Comparison of ENCODE assay signal across 8 mouse cellular contexts in the genomic region with DNA sequence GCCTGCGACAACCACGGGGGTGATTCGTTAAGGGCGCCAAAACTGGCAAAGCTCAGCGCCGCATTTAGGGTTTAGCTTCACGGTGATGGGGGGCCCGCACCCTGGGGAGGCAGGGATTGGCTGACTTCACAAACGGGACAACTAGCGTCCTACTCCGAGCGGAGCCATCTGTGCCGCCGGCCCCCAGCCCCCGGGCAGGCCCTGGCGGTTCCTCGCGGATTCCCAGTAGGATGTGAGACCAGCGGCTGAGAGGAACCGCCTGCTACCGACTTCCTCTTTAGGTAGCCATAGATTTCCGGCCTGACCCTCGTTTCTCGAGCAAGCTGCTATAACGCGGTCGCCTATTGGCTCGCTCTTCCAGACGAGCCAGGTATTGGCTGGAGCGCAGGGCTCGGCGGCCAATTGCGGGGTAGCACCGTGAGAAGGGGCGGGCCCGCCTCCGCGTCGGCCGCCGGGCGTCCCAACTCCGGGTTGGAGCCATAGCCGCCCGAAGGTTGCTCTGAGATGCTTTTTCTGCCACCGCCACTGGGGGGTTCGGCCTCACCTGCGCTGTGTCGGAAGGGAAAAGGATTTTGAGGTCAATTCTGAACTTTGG. TPM values are rescaled to one million over a fixed set of nuclear protein-coding genes. Genes with fewer than 3 reads are reported as not detected.
DNase-seq lines count a peak whose midpoint lies in the region; ATAC-seq and TF ChIP-seq lines count a peak whose summit lies in the region.

Gene Gsto2, plus strand, starts transcription at position 182 of the 595 bp plus-strand sequence.

- H3K4me2 ChIP-seq in heart, embryonic 11.5 days, result peak within 1 kb of the TSS; percentile 79
- H3K4me2 ChIP-seq in kidney, embryonic 16.5 days (replicated peaks; ENCODE audit: low read depth, low read length), result peak within 1 kb of the TSS; percentile 89
- H3K4me2 ChIP-seq in myocyte (ENCODE audit: low read depth), result peak within 1 kb of the TSS; percentile 92

- peak within 1 kb of the TSS; percentile 83 for H3K4me3 ChIP-seq in erythroblast, embryonic 14.5 days (replicated peaks)
- H3K4me3 ChIP-seq in heart, embryonic 11.5 days (ENCODE audit: low read depth, low read length), result peak within 1 kb of the TSS; percentile 71
- H3K4me3 ChIP-seq in kidney, embryonic 16.5 days (ENCODE audit: low read length), result peak within 1 kb of the TSS; percentile 84
- peak within 1 kb of the TSS; percentile 70 for H3K4me3 ChIP-seq in liver, adult 2 months (ENCODE audit: insufficient read depth, low read depth, low read length)
- H3K4me3 ChIP-seq in myocyte, result peak within 1 kb of the TSS; percentile 28

- H3K36me3 ChIP-seq in erythroblast, embryonic 14.5 days (ENCODE audit: control insufficient read depth), result peaks cover 2% of the 10 kb centered on the region; the same call in 1 of the 2 replicates
- no peaks in the 10 kb centered on the region for H3K36me3 ChIP-seq in heart, embryonic 11.5 days (ENCODE audit: control insufficient read depth, insufficient read depth, low read length)
- peaks cover 8% of the 10 kb centered on the region; the same call in 1 of the 2 replicates for H3K36me3 ChIP-seq in kidney, embryonic 16.5 days (ENCODE audit: insufficient read depth, low read length)
- peaks cover 17% of the 10 kb centered on the region; the same call in 1 of the 2 replicates for H3K36me3 ChIP-seq in liver, adult 2 months (ENCODE audit: control insufficient read depth, insufficient read depth, low read length)
- peaks cover 18% of the 10 kb centered on the region for H3K36me3 ChIP-seq in myocyte (ENCODE audit: control insufficient read depth, insufficient read depth)
- no peaks in the 10 kb centered on the region for H3K36me3 ChIP-seq in splenic B cell, adult 2 months (ENCODE audit: control insufficient read depth, insufficient read depth, low read length, poor library complexity, severe bottlenecking)

- H3K9ac ChIP-seq in heart, embryonic 11.5 days (ENCODE audit: low read depth, low read length), result peak within 1 kb of the TSS; percentile 90
- H3K9ac ChIP-seq in kidney, embryonic 16.5 days (replicated peaks; ENCODE audit: low read length), result peak within 1 kb of the TSS; percentile 91
- peak within 1 kb of the TSS; percentile 59 for H3K9ac ChIP-seq in liver, adult 2 months (ENCODE audit: low read depth, low read length)

- H3ac ChIP-seq in myocyte (ENCODE audit: control insufficient read depth, insufficient read length), result no peak within 1 kb of the TSS

- WGBS in heart, embryonic 11.5 days (ENCODE audit: insufficient replicate concordance), result under 1% methylated on average over 49 of the region's 49 CpGs
- WGBS in kidney, embryonic 16.5 days, result under 1% methylated on average over 49 of the region's 49 CpGs
- WGBS in liver, adult 2 months, result under 1% methylated on average over 49 of the region's 49 CpGs

- peaks cover 9% of the 10 kb centered on the region for H3K27me3 ChIP-seq in erythroblast, embryonic 14.5 days (ENCODE audit: control insufficient read depth)
- no peaks in the 10 kb centered on the region for H3K27me3 ChIP-seq in heart, embryonic 11.5 days (ENCODE audit: control insufficient read depth, insufficient read depth, low read length)
- no peaks in the 10 kb centered on the region for H3K27me3 ChIP-seq in kidney, embryonic 16.5 days (ENCODE audit: insufficient read depth, low read length)
- no peaks in the 10 kb centered on the region for H3K27me3 ChIP-seq in liver, adult 2 months (ENCODE audit: control insufficient read depth, insufficient read depth, low read length)
- H3K27me3 ChIP-seq in myocyte (ENCODE audit: control insufficient read depth, insufficient read depth, insufficient read length), result no peaks in the 10 kb centered on the region
- no peaks in the 10 kb centered on the region for H3K27me3 ChIP-seq in splenic B cell, adult 2 months (ENCODE audit: control insufficient read depth, insufficient read depth, low read length, poor library complexity, severe bottlenecking)

- peak; percentile 66 for TF ChIP-seq CTCF in brain, embryonic 14.5 days (IDR thresholded peaks at IDR 0.05; ENCODE audit: borderline replicate concordance, extremely low read depth, insufficient read depth, insufficient read length)
- peak; percentile 65 for TF ChIP-seq CTCF in liver, adult 2 months (IDR thresholded peaks at IDR 0.05; ENCODE audit: low read depth, low read length)

- peak within 1 kb of the TSS; percentile 74; the same call in 1 of the 2 replicates for H3K27ac ChIP-seq in heart, embryonic 11.5 days (ENCODE audit: low read depth, low read length)
- H3K27ac ChIP-seq in kidney, embryonic 16.5 days (ENCODE audit: low read length), result peak within 1 kb of the TSS; percentile 86
- H3K27ac ChIP-seq in liver, adult 2 months (replicated peaks; ENCODE audit: insufficient read depth, low read depth, low read length), result peak within 1 kb of the TSS; percentile 15

- peak; percentile 100 for ATAC-seq in heart, embryonic 11.5 days (replicated peaks; ENCODE audit: insufficient number of reproducible peaks, low FRiP score, low TSS enrichment)
- ATAC-seq in kidney, embryonic 16.5 days (ENCODE audit: low FRiP score, low TSS enrichment), result peak; percentile 100

- H3K4me1 ChIP-seq in erythroblast, embryonic 14.5 days (ENCODE audit: control insufficient read depth), result peaks cover 15% of the 10 kb centered on the region
- no peaks in the 10 kb centered on the region; the same call in 1 of the 2 replicates for H3K4me1 ChIP-seq in heart, embryonic 11.5 days (ENCODE audit: control insufficient read depth, insufficient read depth, low read length)
- 0 out of 2 replicates have a peak, but pooled peaks cover 7% of the 10 kb centered on the region for H3K4me1 ChIP-seq in kidney, embryonic 16.5 days (ENCODE audit: insufficient read depth, low read length)
- no peaks in the 10 kb centered on the region for H3K4me1 ChIP-seq in liver, adult 2 months (ENCODE audit: control insufficient read depth, insufficient read depth, low read length)

- no peaks in the 10 kb centered on the region for H3K9me3 ChIP-seq in erythroblast, embryonic 14.5 days (ENCODE audit: control insufficient read depth, low read length)
- H3K9me3 ChIP-seq in heart, embryonic 11.5 days (replicated peaks; ENCODE audit: control insufficient read depth, low read length), result no peaks in the 10 kb centered on the region
- H3K9me3 ChIP-seq in kidney, embryonic 16.5 days (ENCODE audit: low read length), result no peaks in the 10 kb centered on the region

- no peaks in the 10 kb centered on the region for H3K79me2 ChIP-seq in liver, adult 2 months (ENCODE audit: control insufficient read depth, insufficient read depth, low read length)
- no peaks in the 10 kb centered on the region for H3K79me2 ChIP-seq in myocyte (ENCODE audit: control insufficient read depth, insufficient read depth)

- peak; percentile 97 for DNase-seq in A20 (ENCODE audit: low read depth, low spot score)
- peak; percentile 99 for DNase-seq in brain, embryonic 14.5 days (ENCODE audit: low read depth)
- DNase-seq in liver, adult 2 months (ENCODE audit: extremely low read depth, low read depth, low spot score), result peak; percentile 84
- peak; percentile 96 for DNase-seq in splenic B cell, adult 2 months (ENCODE audit: low read depth, low spot score)

- TF ChIP-seq POLR2A in brain, embryonic 14.5 days (IDR thresholded peaks at IDR 0.05; ENCODE audit: borderline replicate concordance, extremely low read depth, insufficient read depth, insufficient read length, poor library complexity, severe bottlenecking), result peak; percentile 59; the same call in 1 of the 2 replicates
- TF ChIP-seq POLR2A in liver, adult 2 months (IDR thresholded peaks at IDR 0.05; ENCODE audit: extremely low read depth, insufficient read depth, low read length), result peak; percentile 53; the same call in 1 of the 2 replicates
- TF ChIP-seq POLR2A in myocyte (IDR thresholded peaks at IDR 0.05; ENCODE audit: insufficient read length, low read depth), result peak; percentile 50

TF ChIP-seq in myocyte, 11 proteins besides CTCF, POLR2A, EP300 and RAD21:
- TF ChIP-seq MAX (IDR thresholded peaks at IDR 0.05; ENCODE audit: low read depth), result no peak
- peak; percentile 78 for TF ChIP-seq POLR2AphosphoS2 (IDR thresholded peaks at IDR 0.05; ENCODE audit: insufficient read length, low read depth)
TF ChIP-seq in myocyte: peak in this region for 1.

RNA-seq across cellular contexts. Expression of gene Gsto2, which starts in this region (rescaled TPM):
- 0.88 and 1.1 TPM in 2 replicates for polyA plus RNA-seq in brain, embryonic 14.5 days (2012; rRNA removed)
- not detected in 2 replicates for polyA plus RNA-seq in erythroblast, embryonic 14.5 days (2012)
- 0.82 and 1.3 TPM in 2 replicates for polyA plus RNA-seq in heart, embryonic 11.5 days (2014; fragmentation: Nextera tagmentation; extraction: Ambion mirVana)
- polyA plus RNA-seq in kidney, embryonic 16.5 days (2015; fragmentation: Nextera tagmentation; extraction: Ambion mirVana), result 1.1 and 1.4 TPM in 2 replicates
- 0.40 and 1.3 TPM in 2 replicates for total RNA-seq in liver, adult 2 months (2014; rRNA removed)
- polyA plus RNA-seq in liver, adult 2 months (2012; rRNA removed), result 0.32 TPM in 2 replicates
- 5.7 TPM for polyA plus RNA-seq in myocyte (2012; fragmentation: generic; extraction: Trizol)

Comparison
In these comparisons a context has a peak if more than half of its experiments do, and no peak if none do; other contexts are left out.
1. Peak in every context shown above with its lines: DNase-seq, ATAC-seq, H3K4me3 ChIP-seq and H3K27ac ChIP-seq.
2. H3K4me3 ChIP-seq: peak in every context shown above with its lines; median percentile 84 in kidney, embryonic 16.5 days; 83 in erythroblast, embryonic 14.5 days; 71 in heart, embryonic 11.5 days; 70 in liver, adult 2 months; 28 in myocyte.
3. H3K27ac ChIP-seq: peak in every context shown above with its lines; median percentile 86 in kidney, embryonic 16.5 days; 74 in heart, embryonic 11.5 days; 15 in liver, adult 2 months.